Mouse (Mus musculus): ENCODE measurements around the gene 1700025C18Rik.

Gene 1700025C18Rik

GRCm38 (mm10) chr2:165037415-165037814, 53.1 kb downstream of the 1700025C18Rik start:
- no peak for DNase-seq (ENCODE audit: low spot score)

DNA sequence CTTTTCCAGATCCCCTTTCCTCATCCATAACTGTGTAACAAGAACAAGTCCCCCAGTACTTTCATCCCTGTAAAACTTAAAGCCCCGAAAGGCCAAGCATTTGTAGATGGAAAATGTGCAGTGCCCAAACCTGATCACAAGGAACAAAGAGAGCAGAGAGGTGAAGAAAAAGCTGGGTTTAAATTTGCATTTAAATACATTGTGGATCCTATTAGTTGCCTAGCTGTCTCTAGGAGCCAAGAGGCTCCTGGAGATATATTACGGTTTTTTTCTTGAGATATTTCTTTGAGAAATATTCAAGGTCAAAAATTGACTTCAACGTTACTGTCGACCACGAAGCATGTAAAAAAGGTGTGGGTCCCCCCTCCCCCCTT, 55.5 kb downstream of the 1700025C18Rik start:
- DNase-seq (ENCODE audit: low spot score) = no peak

GRCm38 (mm10) chr2:165034131-165035057, 56.2 kb downstream of the 1700025C18Rik start, which contains the start of gene Ncoa5:
TSS of gene Ncoa5 (minus strand) at chr2:165034867.
- peak; percentile 95 for DNase-seq (ENCODE audit: low spot score)

DNA sequence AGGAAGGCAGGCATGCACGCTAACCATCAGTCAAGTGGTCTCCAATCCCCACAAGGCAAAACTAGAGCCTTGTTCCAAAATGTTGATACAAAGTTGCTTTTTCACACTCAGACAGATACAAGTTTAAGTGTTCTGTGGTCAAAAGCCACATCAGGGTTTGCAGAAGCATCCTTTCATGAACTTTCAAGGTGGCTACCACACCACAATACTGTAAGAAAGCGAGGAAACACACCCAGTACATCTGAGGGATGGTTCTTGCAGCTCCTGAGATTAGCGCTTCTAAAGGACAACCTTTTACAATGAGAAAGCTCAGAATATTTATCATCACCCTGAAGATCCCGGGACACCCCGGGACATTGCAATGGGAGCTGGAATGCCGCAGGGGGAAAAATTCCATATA, 57.2 kb downstream of the 1700025C18Rik start:
- no peak for DNase-seq (ENCODE audit: low spot score)

GRCm38 (mm10) chr2:165032533-165032932, 58.0 kb downstream of the 1700025C18Rik start:
- no peak for DNase-seq (ENCODE audit: low spot score)
